Mouse (Mus musculus) liver, postnatal 0 days (tissue): ENCODE results near the gene Fam178b.

Experiments
- CTCF ChIP-seq: sonication (generic); IDR thresholded peaks from 2 replicates; pipeline ENCODE4 v1.5.1; 2016; ENCODE audit warnings: antibody characterized with exemption, low read depth
- EP300 ChIP-seq: IDR thresholded peaks from 2 replicates; pipeline ENCODE4 v1.6.1; 2016; ENCODE audit warnings: antibody characterized with exemption, low read depth, mild to moderate bottlenecking

- TF ChIP-seq CTCF (no peak), EP300 (no peak)
Measured at GRCm38 (mm10) chr1:36513310-36513709, 169.7 kb downstream of the Fam178b start.
